Mouse (Mus musculus) lung, embryonic 16.5 days (tissue): ENCODE data around the gene Padi2. TPM values are rescaled to one million over a fixed set of nuclear protein-coding genes. Genes with fewer than 3 reads are reported as not detected.

Experiments
- ATAC-seq: fragments of 200-750 bp; cut with Nextera tagmentation; 2 replicates; pipeline ENCODE4 v1.8.0; 2017; ENCODE audit warnings: low read depth, mild to moderate bottlenecking, moderate library complexity
- H3K27ac ChIP-seq: fragments of 300-500 bp; sonication (generic); 2 replicates; pipeline ENCODE4 v1.5.1; 2014; ENCODE audit warnings: mild to moderate bottlenecking, control low read depth, low read length
- H3K27me3 ChIP-seq: fragments of 300-500 bp; sonication (generic); 2 replicates; pipeline ENCODE4 v1.6.1; 2014; ENCODE audit warnings: low read depth, low read length, mixed read lengths; ENCODE audit not compliant: control insufficient read depth, insufficient read depth
- H3K36me3 ChIP-seq: fragments of 300-500 bp; sonication (generic); 2 replicates; pipeline ENCODE4 v1.6.1; 2014; ENCODE audit warnings: low read length; ENCODE audit not compliant: control insufficient read depth, insufficient read depth
- H3K4me1 ChIP-seq: fragments of 300-500 bp; sonication (generic); replicated peaks from 2 replicates; pipeline ENCODE4 v1.6.1; 2014; ENCODE audit warnings: low read length, mixed read lengths; ENCODE audit not compliant: control insufficient read depth, insufficient read depth
- H3K4me2 ChIP-seq: fragments of 300-500 bp; sonication (generic); 2 replicates; pipeline ENCODE4 v1.6.1; 2014; ENCODE audit warnings: low read depth, low read length, control low read depth
- H3K4me3 ChIP-seq: fragments of 300-500 bp; sonication (generic); 2 replicates; pipeline ENCODE4 v1.5.1; 2014; ENCODE audit warnings: mild to moderate bottlenecking, low read length, control low read depth
- H3K9ac ChIP-seq: fragments of 300-500 bp; sonication (generic); 2 replicates; pipeline ENCODE4 v1.6.1; 2014; ENCODE audit warnings: low read length, control low read depth
- H3K9me3 ChIP-seq: fragments of 300-500 bp; sonication (generic); 2 replicates; pipeline ENCODE4 v1.6.1; 2016; ENCODE audit warnings: low read length; ENCODE audit not compliant: control insufficient read depth
- WGBS: fragments of 180-500 bp; shearing (Covaris S2); extraction: QIAGEN DNeasy Blood & Tissue Kit; methylation state at CpG from one replicate; pipeline ENCODE4 v1.1.7; 2014; 5-methylcytosine and 5-hydroxymethylcytosine counted together
- polyA plus RNA-seq: library from polyadenylated mRNA; unstranded; fragments of >200 nt; fragmentation: Nextera tagmentation; extraction: Ambion mirVana; gene quantifications from 2 replicates; pipeline ENCODE4 v1.2.1, GENCODE M21; 2015

The Padi2 gene
- 1.8 and 2.1 TPM in 2 replicates for polyA plus RNA-seq

GRCm38 (mm10) chr4:140906076-140906826 lies at the start of gene Padi2:
Gene Padi2, plus strand, starts transcription at chr4:140906344.
- Histone ChIP-seq H3K27ac (no peak within 1 kb of the TSS), H3K9ac (no peak within 1 kb of the TSS; the same call in 1 of the 2 replicates), H3K9me3 (no peaks in the 10 kb centered on the region), H3K4me2 (peak within 1 kb of the TSS; percentile 60), H3K27me3 (peaks cover 9% of the 10 kb centered on the region), H3K36me3 (no peaks in the 10 kb centered on the region), H3K4me3 (peak within 1 kb of the TSS; percentile 43), H3K4me1 (peaks cover 4% of the 10 kb centered on the region; the same call in 1 of the 2 replicates)
- whole genome bisulfite sequencing = 2% methylated on average over 37 of the region's 37 CpGs
- ATAC-seq = peak; percentile 83

GRCm38 (mm10) chr4:140857041-140857440 lies 49.1 kb upstream of the Padi2 start:
- Histone ChIP-seq H3K27ac (no peak overlapping the region), H3K4me3 (no peak overlapping the region), H3K4me2 (no peak overlapping the region), H3K4me1 (no peaks in the 10 kb centered on the region), H3K36me3 (no peaks in the 10 kb centered on the region), H3K9ac (no peak overlapping the region), H3K9me3 (no peaks in the 10 kb centered on the region), H3K27me3 (no peaks in the 10 kb centered on the region)
- WGBS = 69% methylated on average over 5 of the region's 5 CpGs
- no peak for ATAC-seq

DNA sequence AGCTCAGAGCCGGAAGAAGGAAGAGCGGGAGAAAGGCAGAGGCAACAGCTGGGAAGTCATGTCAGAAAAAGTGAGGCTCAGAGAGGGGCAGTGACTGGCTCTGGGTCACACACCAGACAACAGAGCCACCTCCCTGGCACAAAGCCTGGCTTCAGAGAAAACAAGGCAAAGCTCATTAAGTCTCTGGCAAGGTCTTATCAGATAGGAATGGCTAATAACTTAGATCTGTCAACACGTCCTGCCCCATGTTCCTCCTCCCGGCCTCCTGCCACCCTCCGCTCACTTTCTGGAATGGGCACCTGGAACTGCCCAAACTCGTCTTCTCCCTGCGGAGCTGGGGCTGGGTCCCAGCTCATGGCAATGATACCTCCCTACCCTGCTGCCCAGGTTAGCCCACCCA lies 48.3 kb upstream of the Padi2 start:
- no peak overlapping the region for H3K27ac ChIP-seq
- no peaks in the 10 kb centered on the region for H3K9me3 ChIP-seq
- no peak overlapping the region for H3K9ac ChIP-seq
- ATAC-seq = no peak
- H3K4me1 ChIP-seq = no peaks in the 10 kb centered on the region
- H3K4me2 ChIP-seq = no peak overlapping the region
- 46% methylated on average over 7 of the region's 7 CpGs for WGBS
- no peaks in the 10 kb centered on the region for H3K36me3 ChIP-seq
- no peak overlapping the region for H3K4me3 ChIP-seq
- no peaks in the 10 kb centered on the region for H3K27me3 ChIP-seq

DNA sequence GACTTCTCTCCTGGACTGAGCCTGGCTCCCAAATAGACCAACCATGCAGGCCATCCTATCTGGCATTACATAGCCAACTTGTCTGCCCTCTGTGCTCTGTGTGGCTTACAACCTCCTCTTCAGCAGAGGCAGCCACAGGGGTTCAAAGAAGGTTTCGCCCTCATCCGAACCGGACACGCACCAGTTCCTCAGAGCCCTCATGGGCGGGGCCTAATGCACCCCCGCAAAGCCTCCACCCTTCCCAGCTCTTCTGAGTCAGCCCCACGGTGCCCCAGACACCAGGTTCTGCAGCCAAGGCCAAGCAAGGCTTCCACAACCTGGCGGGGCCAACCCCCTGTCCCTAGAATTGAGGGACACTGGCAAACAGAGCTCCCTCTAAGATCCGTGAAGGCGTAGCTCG lies 46.9 kb upstream of the Padi2 start:
- 79% methylated on average over 11 of the region's 11 CpGs for WGBS
- ATAC-seq = no peak
- H3K36me3 ChIP-seq = no peaks in the 10 kb centered on the region

DNA sequence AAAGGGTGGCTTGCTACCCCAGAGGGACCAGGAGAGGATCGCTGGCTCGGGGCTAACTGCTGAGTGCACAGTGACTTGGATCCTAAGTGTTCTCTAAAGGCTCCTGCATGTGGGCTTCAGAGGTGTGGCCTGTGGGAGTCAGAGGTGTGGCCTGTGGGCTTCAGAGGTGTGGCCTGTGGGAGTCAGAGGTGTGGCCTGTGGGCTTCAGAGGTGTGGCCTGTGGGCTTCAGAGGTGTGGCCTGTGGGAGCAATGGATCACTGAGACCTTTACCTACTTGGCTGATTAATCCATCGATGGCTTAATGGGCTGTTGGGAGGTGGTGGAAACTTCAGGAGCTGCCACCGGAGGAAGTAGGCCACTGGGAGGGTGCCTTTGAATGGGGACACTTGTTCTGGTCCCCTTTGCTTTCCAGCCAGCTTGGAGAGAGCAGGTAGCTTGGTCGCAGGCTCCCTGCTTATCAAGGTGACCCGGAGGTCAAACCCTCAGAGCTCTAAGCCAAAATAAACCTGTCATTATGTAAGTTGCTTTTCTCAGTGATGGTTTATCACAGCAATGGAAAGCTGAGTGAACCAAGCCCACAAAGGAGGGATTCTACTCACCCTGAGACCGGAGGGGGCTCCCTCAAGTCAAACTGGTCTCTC lies 45.9 kb upstream of the Padi2 start:
- no peaks in the 10 kb centered on the region for H3K9me3 ChIP-seq
- no peak overlapping the region for H3K9ac ChIP-seq
- 29% methylated on average over 7 of the region's 7 CpGs for WGBS
- peak; percentile 13; the same call in 1 of the 2 replicates for ATAC-seq
- no peak overlapping the region for H3K4me3 ChIP-seq
- H3K27me3 ChIP-seq = no peaks in the 10 kb centered on the region
- no peak overlapping the region for H3K4me2 ChIP-seq
- no peaks in the 10 kb centered on the region for H3K36me3 ChIP-seq
- H3K27ac ChIP-seq = no peak overlapping the region
- H3K4me1 ChIP-seq = no peaks in the 10 kb centered on the region

More for the DNA sequence above, 46.9 kb upstream of the Padi2 start:
- Histone ChIP-seq H3K4me1 (no peaks in the 10 kb centered on the region), H3K4me2 (no peak overlapping the region), H3K27me3 (no peaks in the 10 kb centered on the region), H3K27ac (no peak overlapping the region), H3K4me3 (no peak overlapping the region), H3K9ac (no peak overlapping the region), H3K9me3 (no peaks in the 10 kb centered on the region)

DNA sequence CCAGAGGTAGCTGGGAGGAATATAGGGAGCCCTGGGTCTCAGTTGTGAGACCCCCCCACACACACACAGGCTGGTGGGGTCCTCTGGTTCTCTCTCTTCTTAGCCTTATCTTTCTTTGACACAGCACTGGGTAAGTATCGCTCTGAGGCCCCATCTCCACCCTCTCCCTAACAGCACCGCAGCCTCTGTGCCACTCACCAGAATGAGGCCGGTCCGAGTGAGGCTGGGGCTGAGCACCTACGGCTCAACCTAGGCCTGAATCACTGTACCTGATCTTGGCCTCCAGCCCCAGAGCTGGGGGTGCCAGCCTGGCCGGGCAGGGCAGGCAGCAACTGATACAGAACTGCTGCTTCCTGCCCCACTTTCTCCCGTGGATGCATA lies 45.4 kb upstream of the Padi2 start:
- ATAC-seq = no peak
- no peak overlapping the region for H3K9ac ChIP-seq
- no peak overlapping the region for H3K4me3 ChIP-seq
- no peak overlapping the region for H3K27ac ChIP-seq
- H3K4me1 ChIP-seq = no peaks in the 10 kb centered on the region
- H3K4me2 ChIP-seq = no peak overlapping the region
- H3K27me3 ChIP-seq = no peaks in the 10 kb centered on the region
- H3K36me3 ChIP-seq = no peaks in the 10 kb centered on the region
- WGBS = 68% methylated on average over 7 of the region's 7 CpGs
- H3K9me3 ChIP-seq = no peaks in the 10 kb centered on the region

DNA sequence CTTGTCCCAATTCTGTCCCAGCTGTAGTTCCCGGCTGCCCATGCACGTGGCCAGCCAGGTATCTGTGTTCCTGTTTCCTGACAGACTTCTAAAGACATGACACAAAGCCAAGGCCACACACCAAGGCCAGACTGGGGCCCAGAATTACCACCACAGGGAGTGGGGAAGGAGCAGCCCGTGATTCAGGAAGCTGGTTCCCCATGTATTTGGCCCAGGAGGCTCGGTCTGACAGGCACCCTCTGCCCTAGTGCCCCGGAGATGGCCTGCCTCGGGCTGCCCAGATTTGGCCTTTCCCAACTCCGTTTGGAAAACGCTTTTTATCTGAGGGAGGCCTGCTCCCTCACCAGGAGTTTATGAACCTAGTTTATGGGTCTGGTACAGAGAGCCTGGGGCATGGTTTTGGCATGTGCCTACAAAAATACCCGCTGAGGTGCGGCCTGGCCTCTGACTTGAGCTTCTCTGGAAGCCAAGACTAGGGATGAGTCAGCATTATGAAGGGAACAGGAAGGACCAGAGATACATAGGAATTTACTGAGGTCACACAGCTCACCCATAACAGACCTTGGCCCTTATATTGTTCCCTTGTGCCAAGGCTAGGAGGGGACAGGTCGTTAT lies 44.0 kb upstream of the Padi2 start:
- H3K4me2 ChIP-seq = no peak overlapping the region
- H3K27ac ChIP-seq = no peak overlapping the region
- no peaks in the 10 kb centered on the region for H3K36me3 ChIP-seq
- no peak overlapping the region for H3K4me3 ChIP-seq
- WGBS = 76% methylated on average over 11 of the region's 11 CpGs
- no peaks in the 10 kb centered on the region for H3K27me3 ChIP-seq
- no peaks in the 10 kb centered on the region for H3K4me1 ChIP-seq
- no peak overlapping the region for H3K9ac ChIP-seq
- H3K9me3 ChIP-seq = no peaks in the 10 kb centered on the region
- no peak for ATAC-seq

GRCm38 (mm10) chr4:140868484-140869190 lies 37.5 kb upstream of the Padi2 start:
- peak; percentile 76; the same call in 1 of the 2 replicates for ATAC-seq
- no peaks in the 10 kb centered on the region for H3K36me3 ChIP-seq
- no peak overlapping the region for H3K4me3 ChIP-seq
- H3K4me1 ChIP-seq = peaks cover 5% of the 10 kb centered on the region; the same call in 1 of the 2 replicates
- peak overlapping the region; percentile 32; the same call in 1 of the 2 replicates for H3K9ac ChIP-seq
- H3K27ac ChIP-seq = peak overlapping the region; percentile 74
- no peaks in the 10 kb centered on the region for H3K27me3 ChIP-seq
- peak overlapping the region; percentile 41 for H3K4me2 ChIP-seq
- WGBS = 2% methylated on average over 14 of the region's 14 CpGs
- H3K9me3 ChIP-seq = peaks cover 5% of the 10 kb centered on the region; the same call in 1 of the 2 replicates

GRCm38 (mm10) chr4:140869945-140870344 lies 36.2 kb upstream of the Padi2 start:
- no peak overlapping the region for H3K9ac ChIP-seq
- no peaks in the 10 kb centered on the region for H3K27me3 ChIP-seq
- ATAC-seq = no peak
- no peak overlapping the region for H3K4me2 ChIP-seq
- H3K27ac ChIP-seq = no peak overlapping the region
- 82% methylated on average over 8 of the region's 8 CpGs for WGBS
- H3K4me1 ChIP-seq = peaks cover 5% of the 10 kb centered on the region; the same call in 1 of the 2 replicates
- H3K4me3 ChIP-seq = no peak overlapping the region
- H3K36me3 ChIP-seq = no peaks in the 10 kb centered on the region
- H3K9me3 ChIP-seq = peaks cover 5% of the 10 kb centered on the region; the same call in 1 of the 2 replicates
